Mouse (Mus musculus) testis, adult 2 months (tissue): ENCODE data around the gene Olfr126. TPM values are rescaled to one million over a fixed set of nuclear protein-coding genes. Genes with fewer than 3 reads are reported as not detected.

Experiments used
- H3K27ac ChIP-seq: fragments of 200-500 bp; 2 replicates; pipeline ENCODE4 v1.5.1; 2012; ENCODE audit warnings: low read depth, low read length; ENCODE audit not compliant: control insufficient read depth, insufficient read depth
- H3K27me3 ChIP-seq: fragments of 200-500 bp; 2 replicates; pipeline ENCODE4 v1.6.1; 2012; ENCODE audit warnings: mild to moderate bottlenecking, low read length, moderate library complexity; ENCODE audit not compliant: control insufficient read depth, insufficient read depth
- H3K36me3 ChIP-seq: fragments of 200-500 bp; 2 replicates; pipeline ENCODE4 v1.6.1; 2012; ENCODE audit warnings: mild to moderate bottlenecking, low read length; ENCODE audit not compliant: control insufficient read depth, insufficient read depth
- H3K4me1 ChIP-seq: fragments of 200-500 bp; 2 replicates; pipeline ENCODE4 v1.6.1; 2012; ENCODE audit warnings: low read length; ENCODE audit not compliant: control insufficient read depth, insufficient read depth
- H3K4me3 ChIP-seq: fragments of 200-500 bp; 2 replicates; pipeline ENCODE4 v1.5.1; 2012; ENCODE audit warnings: low read depth, mild to moderate bottlenecking, low read length, moderate library complexity, mixed read lengths; ENCODE audit not compliant: control insufficient read depth
- CTCF ChIP-seq: fragments of 200-500 bp; IDR thresholded peaks from 2 replicates; pipeline ENCODE4 v1.5.1; 2012; ENCODE audit warnings: low read depth, mild to moderate bottlenecking, inconsistent platforms, low read length, moderate library complexity; ENCODE audit not compliant: control insufficient read depth, insufficient read depth, insufficient replicate concordance
- POLR2A ChIP-seq: fragments of 200-500 bp; IDR thresholded peaks from 2 replicates; pipeline ENCODE4 v1.6.1; 2012; ENCODE audit warnings: low read depth, mild to moderate bottlenecking, inconsistent platforms, low read length, moderate library complexity; ENCODE audit not compliant: control insufficient read depth
- polyA plus RNA-seq: library from polyadenylated mRNA; depleted of rRNA; stranded (reverse); fragments of >200 nt; gene quantifications from 2 replicates; pipeline ENCODE4 v1.2.3, GENCODE M21; 2012; rRNA removed

Gene Olfr126
- polyA plus RNA-seq, result 0.47 and 0.96 TPM in 2 replicates

GRCm38 (mm10) chr17:37847183-37847582 lies at the start of gene Olfr126:
Gene Olfr126 (plus strand): TSS chr17:37847483.
- Histone ChIP-seq H3K4me1 (no peaks in the 10 kb centered on the region), H3K27ac (no peak within 1 kb of the TSS), H3K4me3 (no peak within 1 kb of the TSS), H3K36me3 (no peaks in the 10 kb centered on the region), H3K27me3 (no peaks in the 10 kb centered on the region)
- no peak for TF ChIP-seq POLR2A
- no peak for TF ChIP-seq CTCF

DNA sequence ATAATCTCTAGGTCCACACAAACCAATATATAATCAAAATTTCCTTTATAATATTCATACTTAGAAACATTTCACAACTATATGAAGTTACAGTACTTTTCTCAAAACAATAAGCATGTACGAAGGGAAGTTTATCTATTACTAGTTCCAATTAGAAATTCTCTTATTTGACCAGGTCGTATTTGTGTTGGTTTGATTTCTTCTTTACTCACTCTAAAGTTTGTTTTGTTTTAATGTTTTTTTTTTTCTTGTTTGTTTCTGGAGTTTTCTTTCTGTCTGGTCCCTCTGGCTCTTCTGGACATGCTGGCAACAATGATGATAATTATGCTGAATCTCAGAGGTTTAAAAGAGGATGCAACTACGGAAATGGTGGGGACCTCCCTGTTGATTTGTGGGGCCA lies 47.7 kb upstream of the Olfr126 start, which contains the start of gene Olfr124:
TSS of gene Olfr124 (plus strand) at position 301 of the 400 bp plus-strand sequence.
- no peaks in the 10 kb centered on the region for H3K27me3 ChIP-seq
- H3K4me3 ChIP-seq, result no peak within 1 kb of the TSS
- no peaks in the 10 kb centered on the region for H3K36me3 ChIP-seq
- no peak within 1 kb of the TSS for H3K27ac ChIP-seq
- TF ChIP-seq POLR2A, result no peak
- no peak for TF ChIP-seq CTCF
- H3K4me1 ChIP-seq, result no peaks in the 10 kb centered on the region

GRCm38 (mm10) chr17:37832649-37833048 lies 14.6 kb upstream of the Olfr126 start, which contains the start of gene Olfr125:
Gene Olfr125 (plus strand): TSS chr17:37832949.
- H3K27ac ChIP-seq, result no peak within 1 kb of the TSS
- no peak for TF ChIP-seq CTCF
- TF ChIP-seq POLR2A, result no peak
- no peak within 1 kb of the TSS for H3K4me3 ChIP-seq
- no peaks in the 10 kb centered on the region for H3K27me3 ChIP-seq
- no peaks in the 10 kb centered on the region for H3K36me3 ChIP-seq
- no peaks in the 10 kb centered on the region for H3K4me1 ChIP-seq

DNA sequence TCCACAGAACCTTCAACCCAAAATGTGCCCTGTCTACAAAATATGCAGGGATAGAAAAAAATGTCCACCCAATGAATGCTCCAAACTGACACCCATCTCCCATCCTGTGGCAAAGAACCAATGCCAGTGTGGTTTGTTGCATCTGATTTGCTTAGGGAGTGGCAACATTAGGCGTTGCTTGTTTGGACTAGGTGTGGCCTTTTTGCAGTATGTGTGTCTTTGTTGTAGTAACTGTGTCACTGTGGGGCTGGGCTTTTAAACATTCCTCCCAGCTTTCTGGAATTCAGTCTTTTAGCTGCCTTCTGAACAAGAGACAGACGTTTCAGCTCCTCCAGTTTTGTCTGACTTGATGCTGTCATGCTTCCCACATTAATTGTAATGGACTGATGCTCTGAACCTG lies 16.6 kb downstream of the Olfr126 start:
- TF ChIP-seq POLR2A (no peak), CTCF (no peak)
- H3K36me3 ChIP-seq, result no peaks in the 10 kb centered on the region
- H3K4me3 ChIP-seq, result no peak overlapping the region
- peaks cover 10% of the 10 kb centered on the region for H3K4me1 ChIP-seq
- H3K27ac ChIP-seq, result no peak overlapping the region
- no peaks in the 10 kb centered on the region for H3K27me3 ChIP-seq

GRCm38 (mm10) chr17:37869676-37870205 lies 22.5 kb downstream of the Olfr126 start:
- no peak overlapping the region for H3K27ac ChIP-seq
- no peaks in the 10 kb centered on the region for H3K4me1 ChIP-seq
- no peaks in the 10 kb centered on the region for H3K36me3 ChIP-seq
- TF ChIP-seq CTCF (no peak), POLR2A (no peak)
- H3K4me3 ChIP-seq, result no peak overlapping the region
- no peaks in the 10 kb centered on the region for H3K27me3 ChIP-seq

DNA sequence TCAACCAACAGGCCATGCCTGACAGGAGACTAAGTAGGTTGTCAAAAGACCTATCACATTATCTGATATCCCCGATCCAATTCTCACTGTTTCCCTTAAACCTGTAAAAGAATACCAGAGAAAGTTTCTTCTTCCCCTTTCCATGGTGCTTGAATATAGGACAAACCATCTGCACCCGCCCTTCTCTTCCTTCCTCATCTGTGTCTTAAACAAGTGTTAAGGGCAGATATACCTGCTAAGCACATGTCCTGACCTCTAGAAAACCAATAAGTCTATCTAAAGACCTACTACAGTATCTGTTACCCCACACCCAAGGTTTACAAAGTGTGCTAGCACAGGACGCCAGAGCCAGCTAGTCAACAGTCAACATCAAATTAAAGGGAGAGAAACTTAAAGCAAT lies 26.5 kb downstream of the Olfr126 start:
- Histone ChIP-seq H3K4me1 (no peaks in the 10 kb centered on the region), H3K27ac (no peak overlapping the region), H3K27me3 (no peaks in the 10 kb centered on the region), H3K36me3 (no peaks in the 10 kb centered on the region), H3K4me3 (no peak overlapping the region)
- TF ChIP-seq CTCF (no peak), POLR2A (no peak)

GRCm38 (mm10) chr17:37900137-37900536 lies 52.9 kb downstream of the Olfr126 start, which contains the start of gene Olfr127:
Gene Olfr127 (plus strand): TSS chr17:37900437.
- H3K36me3 ChIP-seq, result no peaks in the 10 kb centered on the region
- H3K27ac ChIP-seq, result no peak within 1 kb of the TSS
- TF ChIP-seq CTCF, result no peak
- no peak for TF ChIP-seq POLR2A
- H3K27me3 ChIP-seq, result no peaks in the 10 kb centered on the region
- no peaks in the 10 kb centered on the region for H3K4me1 ChIP-seq
- no peak within 1 kb of the TSS for H3K4me3 ChIP-seq

Other genes starting within 250 kb of the Olfr126 start
- gene Olfr115, start 220.4 kb upstream of the Olfr126 start, polyA plus RNA-seq, result 0.11 TPM in 1 of 2 replicates, not detected in the other
- gene Olfr116, start 220.3 kb upstream of the Olfr126 start, polyA plus RNA-seq, result 0.11 TPM in 1 of 2 replicates, not detected in the other
- not detected in 2 replicates for gene Olfr117, start 183.7 kb upstream of the Olfr126 start, polyA plus RNA-seq
- not detected in 2 replicates for gene Olfr118, start 180.5 kb upstream of the Olfr126 start, polyA plus RNA-seq
- not detected in 2 replicates for gene Olfr119, start 150.9 kb upstream of the Olfr126 start, polyA plus RNA-seq
- gene Olfr120, start 125.7 kb upstream of the Olfr126 start, polyA plus RNA-seq, result not detected in 2 replicates
- gene Olfr121, start 98.6 kb upstream of the Olfr126 start, polyA plus RNA-seq, result not detected in 2 replicates
- not detected in 2 replicates for gene Olfr122, start 78.9 kb upstream of the Olfr126 start, polyA plus RNA-seq
- 0.15 TPM in 1 of 2 replicates, not detected in the other for gene Olfr123, start 54.0 kb upstream of the Olfr126 start, polyA plus RNA-seq
- gene Olfr124, start 47.6 kb upstream of the Olfr126 start, polyA plus RNA-seq, result not detected in 2 replicates
- not detected in 2 replicates for gene Olfr125, start 14.5 kb upstream of the Olfr126 start, polyA plus RNA-seq
- 1.9 and 2.9 TPM in 2 replicates for gene Olfr127, start 53.0 kb downstream of the Olfr126 start, polyA plus RNA-seq
- 3.7 and 5.5 TPM in 2 replicates for gene Olfr128, start 73.1 kb downstream of the Olfr126 start, polyA plus RNA-seq
- gene Olfr761, start 105.6 kb downstream of the Olfr126 start, polyA plus RNA-seq, result 0.75 and 1.3 TPM in 2 replicates
- not detected in 2 replicates for gene Olfr129, start 212.6 kb downstream of the Olfr126 start, polyA plus RNA-seq
- gene Olfr130, start 216.4 kb downstream of the Olfr126 start, polyA plus RNA-seq, result not detected in 2 replicates
- not detected in 2 replicates for gene Olfr131, start 241.2 kb downstream of the Olfr126 start, polyA plus RNA-seq